In the genomic region with DNA sequence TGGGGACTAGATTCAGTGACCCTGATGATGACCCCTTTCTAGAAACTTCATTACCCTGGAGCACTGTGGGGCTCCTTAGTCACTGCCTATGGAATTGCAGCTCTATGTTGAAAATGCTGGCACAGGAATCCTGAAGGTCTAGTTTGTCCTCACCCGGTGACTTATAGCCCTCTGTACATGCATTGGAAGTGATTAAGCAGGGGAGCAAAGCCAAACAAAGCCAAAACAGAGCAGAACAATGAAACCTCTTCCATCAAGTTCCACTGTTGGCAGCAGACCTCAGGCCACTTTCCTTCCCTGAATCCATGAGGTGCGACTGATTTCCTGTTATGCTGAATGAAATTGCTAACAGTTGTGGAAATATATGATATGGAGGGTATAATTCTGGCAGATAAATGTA, we compare ENCODE assay signal across 24 mouse cellular contexts.
DNase-seq lines count a peak whose midpoint lies in the region; ATAC-seq and TF ChIP-seq lines count a peak whose summit lies in the region.
"Had no signal": no experiment of that assay in that cellular context is flagged by ENCODE, and none has a peak within 500 bp of the region (broad histone marks: within the 10 kb centered on the region; RNA-seq: fewer than 3 reads in every experiment).

No protein-coding gene starts in this region.

- DNase-seq in kidney, adult 9 months = no peak
- DNase-seq in midbrain, embryonic 11.5 days (ENCODE audit: low spot score, missing footprints) = peak; percentile 62
- DNase-seq in midbrain, postnatal 0 days (ENCODE audit: low spot score) = no peak
- DNase-seq in gonadal fat pad, adult 2 months (ENCODE audit: low read depth) = peak; percentile 80
- no peak for DNase-seq in forebrain, embryonic 11.5 days (ENCODE audit: low spot score)
- DNase-seq in cerebellum, adult 2 months = no peak
- DNase-seq: adrenal gland, postnatal 10 days; cerebellum, adult 18-20 months; cerebellum, postnatal 25 days; embryo, embryonic 11 days; heart, postnatal 10 days; layer of hippocampus, adult 9-11 months; lung, postnatal 4 days; right cerebral cortex, postnatal 4 days; thymus, adult 18-20 months; thymus, postnatal 4 days had no signal

- no peak overlapping the region for H3K9ac ChIP-seq in kidney, embryonic 15.5 days
- H3K9ac ChIP-seq in midbrain, embryonic 11.5 days (ENCODE audit: low read length) = no peak overlapping the region
- no peak overlapping the region for H3K9ac ChIP-seq in midbrain, postnatal 0 days (replicated peaks; ENCODE audit: low read length, poor library complexity, severe bottlenecking)
- H3K9ac ChIP-seq in forebrain, embryonic 11.5 days (ENCODE audit: low read length) = no peak overlapping the region
- H3K9ac ChIP-seq: embryonic facial prominence, embryonic 15.5 days; forebrain, embryonic 12.5 days had no signal

- H3K4me2 ChIP-seq in kidney, embryonic 15.5 days = no peak overlapping the region
- H3K4me2 ChIP-seq in midbrain, embryonic 11.5 days = no peak overlapping the region
- H3K4me2 ChIP-seq in midbrain, postnatal 0 days (ENCODE audit: low read depth, low read length, poor library complexity, severe bottlenecking) = no peak overlapping the region
- no peak overlapping the region for H3K4me2 ChIP-seq in forebrain, embryonic 11.5 days (ENCODE audit: low read depth, low read length, severe bottlenecking)
- H3K4me2 ChIP-seq: embryonic facial prominence, embryonic 15.5 days; forebrain, embryonic 12.5 days; heart, embryonic 11.5 days had no signal

- H3K27ac ChIP-seq in kidney, embryonic 15.5 days = peak overlapping the region; percentile 18; the same call in 1 of the 2 replicates
- no peak overlapping the region for H3K27ac ChIP-seq in midbrain, embryonic 11.5 days (ENCODE audit: low read depth, low read length)
- no peak overlapping the region for H3K27ac ChIP-seq in midbrain, postnatal 0 days (ENCODE audit: low read depth, low read length)
- H3K27ac ChIP-seq in forebrain, embryonic 11.5 days (ENCODE audit: low read depth, low read length) = no peak overlapping the region
- H3K27ac ChIP-seq in cerebellum, adult 2 months (ENCODE audit: insufficient read depth, low read length) = no peak overlapping the region
- H3K27ac ChIP-seq: embryonic facial prominence, embryonic 15.5 days; forebrain, embryonic 12.5 days; hindbrain, embryonic 10.5 days; hindbrain, postnatal 0 days had no signal

- no peak for TF ChIP-seq CTCF in midbrain, postnatal 0 days (IDR thresholded peaks at IDR 0.05)
- TF ChIP-seq CTCF in cerebellum, adult 2 months (IDR thresholded peaks at IDR 0.05; ENCODE audit: borderline replicate concordance, insufficient read depth, low read depth, low read length) = no peak

- ATAC-seq in kidney, embryonic 15.5 days (replicated peaks; ENCODE audit: low FRiP score) = no peak
- no peak for ATAC-seq in midbrain, embryonic 11.5 days (ENCODE audit: low FRiP score)
- ATAC-seq in midbrain, postnatal 0 days (ENCODE audit: low FRiP score) = no peak
- ATAC-seq in forebrain, embryonic 11.5 days (replicated peaks; ENCODE audit: low FRiP score) = no peak
- ATAC-seq: hindbrain, postnatal 0 days; intestine, embryonic 16.5 days; midbrain, embryonic 16.5 days had no signal

- H3K27me3 ChIP-seq in kidney, embryonic 15.5 days = peaks cover 7% of the 10 kb centered on the region; the same call in 1 of the 2 replicates
- H3K27me3 ChIP-seq in midbrain, embryonic 11.5 days (ENCODE audit: control insufficient read depth, insufficient read depth, low read length) = no peaks in the 10 kb centered on the region
- H3K27me3 ChIP-seq in midbrain, postnatal 0 days (ENCODE audit: insufficient read depth, low read length) = no peaks in the 10 kb centered on the region; the same call in 1 of the 2 replicates
- 0 out of 2 replicates have a peak, but pooled peaks cover 2% of the 10 kb centered on the region for H3K27me3 ChIP-seq in forebrain, embryonic 11.5 days (ENCODE audit: control insufficient read depth, insufficient read depth, low read length)
- no peaks in the 10 kb centered on the region for H3K27me3 ChIP-seq in cerebellum, adult 2 months (ENCODE audit: control insufficient read depth, insufficient read depth, low read length)
- H3K27me3 ChIP-seq: embryonic facial prominence, embryonic 15.5 days had no signal

- TF ChIP-seq POLR2A in cerebellum, adult 2 months (IDR thresholded peaks at IDR 0.05; ENCODE audit: borderline replicate concordance, insufficient read depth, low read length) = no peak

- no peak overlapping the region for H3K4me3 ChIP-seq in kidney, embryonic 15.5 days (replicated peaks)
- H3K4me3 ChIP-seq in midbrain, embryonic 11.5 days (ENCODE audit: low read depth, low read length) = no peak overlapping the region
- H3K4me3 ChIP-seq in midbrain, postnatal 0 days (ENCODE audit: low read depth, low read length) = no peak overlapping the region
- no peak overlapping the region for H3K4me3 ChIP-seq in forebrain, embryonic 11.5 days (ENCODE audit: low read depth, low read length)
- no peak overlapping the region for H3K4me3 ChIP-seq in cerebellum, adult 2 months (replicated peaks; ENCODE audit: insufficient read depth, low read depth, low read length)
- H3K4me3 ChIP-seq: embryonic facial prominence, embryonic 15.5 days; forebrain, embryonic 12.5 days; hindbrain, embryonic 10.5 days had no signal

- H3K36me3 ChIP-seq in kidney, embryonic 15.5 days = no peaks in the 10 kb centered on the region
- H3K36me3 ChIP-seq in midbrain, embryonic 11.5 days (ENCODE audit: control insufficient read depth, insufficient read depth, low read length) = no peaks in the 10 kb centered on the region
- no peaks in the 10 kb centered on the region for H3K36me3 ChIP-seq in midbrain, postnatal 0 days (ENCODE audit: insufficient read depth, low read length)
- H3K36me3 ChIP-seq in forebrain, embryonic 11.5 days (ENCODE audit: control insufficient read depth, insufficient read depth, low read length) = no peaks in the 10 kb centered on the region
- H3K36me3 ChIP-seq: embryonic facial prominence, embryonic 15.5 days; forebrain, embryonic 12.5 days; hindbrain, embryonic 10.5 days had no signal

- 63% methylated on average over 2 of the region's 2 CpGs for WGBS in kidney, embryonic 15.5 days
- WGBS in midbrain, embryonic 11.5 days = 73% methylated on average over 2 of the region's 2 CpGs
- WGBS in midbrain, postnatal 0 days = 84% methylated on average over 2 of the region's 2 CpGs
- WGBS in forebrain, embryonic 11.5 days = 67% methylated on average over 2 of the region's 2 CpGs
- WGBS in cerebellum, adult 2 months = 72% methylated on average over 2 of the region's 2 CpGs

- peaks cover 8% of the 10 kb centered on the region; the same call in 1 of the 2 replicates for H3K4me1 ChIP-seq in kidney, embryonic 15.5 days
- no peaks in the 10 kb centered on the region; the same call in 1 of the 2 replicates for H3K4me1 ChIP-seq in midbrain, embryonic 11.5 days (ENCODE audit: control insufficient read depth, insufficient read depth, low read length)
- H3K4me1 ChIP-seq in midbrain, postnatal 0 days (ENCODE audit: insufficient read depth, low read length) = peaks cover 3% of the 10 kb centered on the region; the same call in 1 of the 2 replicates
- no peaks in the 10 kb centered on the region; the same call in 1 of the 2 replicates for H3K4me1 ChIP-seq in forebrain, embryonic 11.5 days (replicated peaks; ENCODE audit: control insufficient read depth, insufficient read depth, low read length)
- H3K4me1 ChIP-seq in cerebellum, adult 2 months (ENCODE audit: control insufficient read depth, insufficient read depth, low read length) = no peaks in the 10 kb centered on the region

- H3K9me3 ChIP-seq in kidney, embryonic 15.5 days (replicated peaks) = no peaks in the 10 kb centered on the region
- no peaks in the 10 kb centered on the region for H3K9me3 ChIP-seq in midbrain, embryonic 11.5 days (ENCODE audit: control insufficient read depth, low read length)
- H3K9me3 ChIP-seq in midbrain, postnatal 0 days (ENCODE audit: low read length) = no peaks in the 10 kb centered on the region
- H3K9me3 ChIP-seq in forebrain, embryonic 11.5 days (ENCODE audit: control insufficient read depth, low read length) = no peaks in the 10 kb centered on the region
- H3K9me3 ChIP-seq: embryonic facial prominence, embryonic 15.5 days; forebrain, embryonic 12.5 days had no signal

Comparison
In these comparisons a context has a peak if more than half of its experiments do, and no peak if none do; other contexts are left out.
1. DNase-seq: peak in midbrain, embryonic 11.5 days (single experiment) and gonadal fat pad, adult 2 months (single experiment); none in kidney, adult 9 months (single experiment), midbrain, postnatal 0 days (single experiment), forebrain, embryonic 11.5 days (single experiment) and cerebellum, adult 2 months (0 of 2).